Mouse (Mus musculus): ENCODE results near the gene Sebox.

- TF ChIP-seq TAL1 (conservative IDR thresholded peaks at IDR 0.05; ENCODE audit: low read depth, low read length) (no peak), GATA1 (IDR thresholded peaks at IDR 0.05; ENCODE audit: borderline replicate concordance, low read length) (no peak)
These were observed 5.4 kb upstream of the Sebox start, which contains the start of gene Sarm1 for GRCm38 (mm10) chr11:78497544-78498522.
